Mouse (Mus musculus) lung, postnatal 0 days (tissue): ENCODE data around the gene Marf1. TPM values are rescaled to one million over a fixed set of nuclear protein-coding genes. Genes with fewer than 3 reads are reported as not detected.

Experiments used
- ATAC-seq: fragments of 200-750 bp; cut with Nextera tagmentation; 2 replicates; pipeline ENCODE4 v1.8.0; 2017; ENCODE audit warnings: moderate library complexity
- DNase-seq: peaks from one replicate; pipeline ENCODE4 v3.0.0-alpha.2; 2016; ENCODE audit warnings: low spot score
- H3K27ac ChIP-seq: fragments of 300-500 bp; sonication (generic); 2 replicates; pipeline ENCODE4 v1.5.1; 2014; ENCODE audit warnings: antibody characterized with exemption, mild to moderate bottlenecking, low read length, mixed read lengths
- H3K27me3 ChIP-seq: fragments of 300-500 bp; sonication (generic); replicated peaks from 2 replicates; pipeline ENCODE4 v1.6.1; 2014; ENCODE audit warnings: low read length, mixed read lengths; ENCODE audit not compliant: insufficient read depth
- H3K36me3 ChIP-seq: fragments of 300-500 bp; sonication (generic); 2 replicates; pipeline ENCODE4 v1.6.1; 2014; ENCODE audit warnings: low read length, mixed read lengths; ENCODE audit not compliant: insufficient read depth
- H3K4me1 ChIP-seq: fragments of 300-500 bp; sonication (generic); 2 replicates; pipeline ENCODE4 v1.6.1; 2014; ENCODE audit warnings: antibody characterized with exemption, low read depth, low read length, mixed read lengths; ENCODE audit not compliant: insufficient read depth
- H3K4me2 ChIP-seq: fragments of 300-500 bp; sonication (generic); replicated peaks from 2 replicates; pipeline ENCODE4 v1.6.1; 2014; ENCODE audit warnings: low read depth, mild to moderate bottlenecking, low read length, moderate library complexity, mixed read lengths
- H3K4me3 ChIP-seq: fragments of 300-500 bp; sonication (generic); 2 replicates; pipeline ENCODE4 v1.5.1; 2014; ENCODE audit warnings: low read depth, low read length
- H3K9ac ChIP-seq: fragments of 300-500 bp; sonication (generic); replicated peaks from 2 replicates; pipeline ENCODE4 v1.6.1; 2014; ENCODE audit warnings: low read depth, mild to moderate bottlenecking
- H3K9me3 ChIP-seq: fragments of 300-500 bp; sonication (generic); 2 replicates; pipeline ENCODE4 v1.6.1; 2016; ENCODE audit warnings: low read length, mixed read lengths
- CTCF ChIP-seq: IDR thresholded peaks from 2 replicates; pipeline ENCODE4 v1.5.1; 2016; ENCODE audit warnings: antibody characterized with exemption, mild to moderate bottlenecking
- EP300 ChIP-seq: IDR thresholded peaks from 2 replicates; pipeline ENCODE4 v1.6.1; 2016; ENCODE audit warnings: antibody characterized with exemption, mild to moderate bottlenecking, control low read depth
- WGBS: fragments of 180-500 bp; shearing (Covaris S2); extraction: QIAGEN DNeasy Blood & Tissue Kit; methylation state at CpG from one replicate; pipeline ENCODE4 v1.1.7; 2014; 5-methylcytosine and 5-hydroxymethylcytosine counted together
- polyA plus RNA-seq: library from polyadenylated mRNA; unstranded; fragments of >200 nt; fragmentation: Nextera tagmentation; extraction: Ambion mirVana; gene quantifications from 2 replicates; pipeline ENCODE4 v1.2.1, GENCODE M21; 2015

The Marf1 gene
- polyA plus RNA-seq, 1 experiment from 2014 or later = 13.2 TPM

DNA sequence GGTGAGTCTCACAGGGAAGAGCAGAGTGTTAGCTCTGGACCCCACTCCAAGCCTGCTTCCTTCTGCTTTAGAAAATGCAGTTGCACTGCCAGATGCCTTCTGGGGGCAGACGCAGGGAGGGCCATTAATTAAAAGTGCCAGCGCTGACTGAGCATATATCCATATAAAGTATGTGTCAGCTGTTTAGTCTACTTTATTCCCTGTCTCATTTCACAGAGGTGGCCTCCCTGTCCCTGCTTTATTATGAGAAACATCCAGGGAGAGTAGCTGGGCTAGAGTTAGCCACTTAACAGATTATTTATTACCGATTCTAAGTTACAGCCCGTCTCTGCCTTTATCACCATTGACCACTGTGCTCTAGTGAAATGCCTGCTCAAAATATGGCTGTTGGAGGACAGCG, 19.2 kb upstream of the Marf1 start:
- Histone ChIP-seq H3K9me3 (no peaks in the 10 kb centered on the region), H3K9ac (no peak overlapping the region), H3K4me3 (no peak overlapping the region), H3K36me3 (peaks cover 22% of the 10 kb centered on the region), H3K27ac (no peak overlapping the region), H3K4me1 (no peaks in the 10 kb centered on the region), H3K4me2 (no peak overlapping the region), H3K27me3 (no peaks in the 10 kb centered on the region)
- TF ChIP-seq CTCF = no peak
- TF ChIP-seq EP300 = no peak
- no peak for ATAC-seq
- DNase-seq = no peak
- 79% methylated on average over 5 of the region's 5 CpGs for WGBS

- H3K9ac ChIP-seq = no peak overlapping the region
- no peaks in the 10 kb centered on the region for H3K9me3 ChIP-seq
- 77% methylated on average over 6 of the region's 6 CpGs for WGBS
- TF ChIP-seq EP300 = peak; percentile 93
- TF ChIP-seq CTCF = no peak
- H3K27ac ChIP-seq = no peak overlapping the region
- no peaks in the 10 kb centered on the region for H3K4me1 ChIP-seq
- no peak overlapping the region for H3K4me2 ChIP-seq
- DNase-seq (peak; percentile 30), ATAC-seq (peak; percentile 73)
- H3K4me3 ChIP-seq = no peak overlapping the region
- H3K36me3 ChIP-seq = peaks cover 22% of the 10 kb centered on the region
- H3K27me3 ChIP-seq = no peaks in the 10 kb centered on the region
Measured at GRCm38 (mm10) chr16:14180163-14180733, 17.1 kb upstream of the Marf1 start.

DNA sequence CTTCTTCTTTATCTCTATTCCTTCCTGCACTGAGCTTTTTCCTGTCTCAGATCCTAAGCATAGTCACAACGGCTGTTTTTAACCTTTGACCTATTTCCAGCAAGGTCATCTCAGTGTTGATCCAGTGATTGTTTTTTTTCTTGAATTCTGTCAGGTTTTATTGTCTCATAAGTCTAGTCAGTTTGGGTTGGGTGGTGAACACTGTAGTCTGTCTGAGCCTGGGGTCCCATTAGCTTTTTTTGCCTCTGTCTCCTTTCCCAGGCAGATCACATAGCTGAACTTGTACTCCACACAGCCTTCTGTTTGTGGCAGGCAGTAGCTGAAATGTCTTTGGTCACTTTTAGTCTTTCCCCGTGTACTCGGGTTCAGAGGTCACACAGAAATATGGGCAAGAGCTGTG, 14.9 kb upstream of the Marf1 start:
- Histone ChIP-seq H3K4me2 (no peak overlapping the region), H3K36me3 (peaks cover 20% of the 10 kb centered on the region), H3K4me3 (no peak overlapping the region), H3K27me3 (no peaks in the 10 kb centered on the region), H3K9me3 (no peaks in the 10 kb centered on the region), H3K4me1 (no peaks in the 10 kb centered on the region), H3K27ac (no peak overlapping the region), H3K9ac (no peak overlapping the region)
- no peak for TF ChIP-seq EP300
- TF ChIP-seq CTCF = no peak
- WGBS = 53% methylated on average over 3 of the region's 3 CpGs
- DNase-seq = no peak
- no peak for ATAC-seq

DNA sequence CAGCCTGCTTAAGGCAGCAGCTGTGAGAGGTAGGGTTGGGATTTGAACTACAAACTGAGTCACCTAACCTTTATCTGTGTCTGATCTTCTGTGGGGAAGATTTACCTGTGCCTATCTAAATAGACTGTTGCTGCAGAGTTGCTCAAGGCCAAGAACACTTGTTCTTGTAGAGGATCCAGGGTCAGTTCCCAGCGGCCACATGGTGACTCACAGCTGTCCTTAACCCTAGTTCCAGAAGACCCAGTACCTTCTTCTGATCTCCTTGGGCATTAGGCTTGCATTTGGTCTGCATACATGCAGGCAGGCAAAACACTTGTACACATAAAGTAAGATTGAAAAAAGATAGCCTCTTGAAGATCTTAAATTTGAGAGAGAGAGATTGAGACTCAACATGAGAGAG, 6.6 kb upstream of the Marf1 start:
- 87% methylated on average over 1 of the region's 1 CpGs for whole genome bisulfite sequencing
- Histone ChIP-seq H3K27ac (no peak overlapping the region), H3K27me3 (no peaks in the 10 kb centered on the region), H3K4me2 (no peak overlapping the region), H3K36me3 (peaks cover 17% of the 10 kb centered on the region), H3K9me3 (no peaks in the 10 kb centered on the region), H3K9ac (no peak overlapping the region), H3K4me1 (no peaks in the 10 kb centered on the region), H3K4me3 (no peak overlapping the region)
- TF ChIP-seq CTCF (no peak), EP300 (no peak)
- DNase-seq (no peak), ATAC-seq (no peak)

- no peaks in the 10 kb centered on the region for H3K27me3 ChIP-seq
- no peak overlapping the region for H3K4me3 ChIP-seq
- DNase-seq = no peak
- H3K36me3 ChIP-seq = no peaks in the 10 kb centered on the region; the same call in 1 of the 2 replicates
- peaks cover 8% of the 10 kb centered on the region; the same call in 1 of the 2 replicates for H3K4me1 ChIP-seq
- H3K9ac ChIP-seq = no peak overlapping the region
- ATAC-seq = no peak
- no peaks in the 10 kb centered on the region for H3K9me3 ChIP-seq
- TF ChIP-seq EP300 (no peak), CTCF (no peak)
- H3K27ac ChIP-seq = no peak overlapping the region
- 77% methylated on average over 4 of the region's 4 CpGs for WGBS
- H3K4me2 ChIP-seq = no peak overlapping the region
Measured at GRCm38 (mm10) chr16:14166490-14166889, 3.3 kb upstream of the Marf1 start.

DNA sequence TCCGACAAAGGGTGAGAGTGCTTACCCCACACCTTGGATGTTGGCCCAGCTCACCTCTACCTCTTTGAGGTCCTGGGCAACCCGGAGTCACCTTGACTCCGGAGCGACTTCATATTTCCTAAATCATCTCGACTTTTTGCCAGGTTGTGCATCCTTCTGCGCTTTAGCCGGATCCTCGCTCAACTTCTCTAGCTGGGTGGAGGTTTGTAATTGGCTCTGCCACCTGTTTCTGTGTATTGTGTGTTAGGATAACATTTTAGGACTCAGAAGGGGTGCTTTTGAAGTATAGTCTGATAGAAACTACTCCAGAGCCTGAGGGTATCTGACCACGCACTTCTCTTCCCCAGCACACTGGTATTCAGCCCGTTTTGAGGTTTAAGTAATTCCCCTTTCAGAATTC, 580 bp upstream of the Marf1 start:
- Histone ChIP-seq H3K27ac (peak overlapping the region; percentile 89), H3K9me3 (no peaks in the 10 kb centered on the region), H3K4me2 (peak overlapping the region; percentile 74), H3K4me1 (peaks cover 8% of the 10 kb centered on the region; the same call in 1 of the 2 replicates), H3K27me3 (no peaks in the 10 kb centered on the region), H3K4me3 (peak overlapping the region; percentile 62), H3K9ac (peak overlapping the region; percentile 69), H3K36me3 (no peaks in the 10 kb centered on the region)
- peak; percentile 40 for DNase-seq
- no peak for ATAC-seq
- TF ChIP-seq CTCF (no peak), EP300 (no peak)
- 1% methylated on average over 10 of the region's 10 CpGs for WGBS

DNA sequence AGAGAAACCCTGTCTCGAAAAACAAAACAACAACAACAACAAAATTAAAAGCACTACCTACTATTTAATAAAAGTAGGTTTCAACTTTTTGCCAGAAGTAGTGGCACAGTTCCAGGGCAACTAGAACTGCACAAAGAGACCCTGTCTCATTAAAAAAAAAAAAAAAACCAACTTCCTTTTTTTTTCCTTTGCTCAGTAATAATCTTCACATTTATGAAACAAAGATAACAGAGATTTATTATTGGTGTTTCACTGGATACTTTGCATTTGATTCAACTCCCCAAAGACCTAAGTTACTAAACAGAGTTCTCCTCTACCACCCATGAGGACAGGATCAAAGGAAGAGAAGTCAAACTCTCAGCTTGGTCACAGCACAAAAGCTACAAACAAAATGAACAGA, 2.2 kb downstream of the Marf1 start:
- H3K9ac ChIP-seq = no peak overlapping the region

More for the DNA sequence above, 2.2 kb downstream of the Marf1 start:
- ATAC-seq (no peak), DNase-seq (no peak)
- no peak for TF ChIP-seq EP300
- TF ChIP-seq CTCF = no peak
- no peaks in the 10 kb centered on the region for H3K27me3 ChIP-seq
- no peak overlapping the region for H3K4me3 ChIP-seq
- peaks cover 19% of the 10 kb centered on the region for H3K4me1 ChIP-seq
- 82% methylated on average over 1 of the region's 1 CpGs for WGBS
- no peaks in the 10 kb centered on the region for H3K36me3 ChIP-seq
- no peak overlapping the region for H3K4me2 ChIP-seq
- H3K9me3 ChIP-seq = no peaks in the 10 kb centered on the region
- no peak overlapping the region for H3K27ac ChIP-seq
